Mouse (Mus musculus): ENCODE results near the gene Col28a1. TPM values are rescaled to one million over a fixed set of nuclear protein-coding genes. Genes with fewer than 3 reads are reported as not detected.

The Col28a1 gene
- polyA plus RNA-seq, 1 experiment, result 0.12 TPM

GRCm38 (mm10) chr6:8188599-8189233 is 3.7 kb downstream of the Col28a1 start:
- H3K36me3 ChIP-seq (ENCODE audit: control insufficient read depth, insufficient read depth, low read length), result no peaks in the 10 kb centered on the region
- no peak overlapping the region for H3K4me3 ChIP-seq (ENCODE audit: extremely low read depth, insufficient read depth, insufficient read length)
- no peak for TF ChIP-seq POLR2A (IDR thresholded peaks at IDR 0.05; ENCODE audit: low read depth, low read length)
- no peak for TF ChIP-seq CTCF (IDR thresholded peaks at IDR 0.05; ENCODE audit: extremely low read depth, insufficient read depth, insufficient read length, insufficient replicate concordance)
- no peaks in the 10 kb centered on the region for H3K27me3 ChIP-seq (ENCODE audit: control insufficient read depth, insufficient read depth, low read length)
- 87% methylated on average over 3 of the region's 3 CpGs for WGBS
- H3K4me1 ChIP-seq (ENCODE audit: control insufficient read depth, insufficient read depth, insufficient read length), result no peaks in the 10 kb centered on the region
- no peak overlapping the region for H3K27ac ChIP-seq (ENCODE audit: insufficient read depth, low read length)
- DNase-seq (ENCODE audit: low read depth in 1 of 2, low spot score in 2 of 2), result no peak

GRCm38 (mm10) chr6:8178397-8178941 is 13.9 kb downstream of the Col28a1 start:
- Histone ChIP-seq H3K27ac (ENCODE audit: insufficient read depth, low read length) (no peak overlapping the region), H3K36me3 (ENCODE audit: control insufficient read depth, insufficient read depth, low read length) (no peaks in the 10 kb centered on the region), H3K4me1 (ENCODE audit: control insufficient read depth, insufficient read depth, insufficient read length) (no peaks in the 10 kb centered on the region), H3K27me3 (ENCODE audit: control insufficient read depth, insufficient read depth, low read length) (no peaks in the 10 kb centered on the region), H3K4me3 (ENCODE audit: extremely low read depth, insufficient read depth, insufficient read length) (no peak overlapping the region)
- no peak for DNase-seq (ENCODE audit: low read depth in 1 of 2, low spot score in 2 of 2)
- WGBS, result 35% methylated on average over 10 of the region's 10 CpGs
- TF ChIP-seq POLR2A (IDR thresholded peaks at IDR 0.05; ENCODE audit: low read depth, low read length), result no peak
- TF ChIP-seq CTCF (IDR thresholded peaks at IDR 0.05; ENCODE audit: extremely low read depth, insufficient read depth, insufficient read length, insufficient replicate concordance), result no peak

GRCm38 (mm10) chr6:8176116-8176515 is 16.3 kb downstream of the Col28a1 start:
- no peak for DNase-seq (ENCODE audit: low read depth in 1 of 2, low spot score in 2 of 2)

GRCm38 (mm10) chr6:8175346-8175745 is 17.1 kb downstream of the Col28a1 start:
- TF ChIP-seq POLR2A (IDR thresholded peaks at IDR 0.05; ENCODE audit: low read depth, low read length) (no peak), CTCF (IDR thresholded peaks at IDR 0.05; ENCODE audit: extremely low read depth, insufficient read depth, insufficient read length, insufficient replicate concordance) (no peak)
- DNase-seq (ENCODE audit: low read depth in 1 of 2, low spot score in 2 of 2), result no peak
- H3K4me1 ChIP-seq (ENCODE audit: control insufficient read depth, insufficient read depth, insufficient read length), result no peaks in the 10 kb centered on the region
- no peaks in the 10 kb centered on the region for H3K36me3 ChIP-seq (ENCODE audit: control insufficient read depth, insufficient read depth, low read length)
- 91% methylated on average over 7 of the region's 7 CpGs for WGBS
- H3K27ac ChIP-seq (ENCODE audit: insufficient read depth, low read length), result no peak overlapping the region
- H3K27me3 ChIP-seq (ENCODE audit: control insufficient read depth, insufficient read depth, low read length), result no peaks in the 10 kb centered on the region
- no peak overlapping the region for H3K4me3 ChIP-seq (ENCODE audit: extremely low read depth, insufficient read depth, insufficient read length)

More at GRCm38 (mm10) chr6:8176116-8176515, 16.3 kb downstream of the Col28a1 start:
- Histone ChIP-seq H3K4me3 (ENCODE audit: extremely low read depth, insufficient read depth, insufficient read length) (no peak overlapping the region), H3K27ac (ENCODE audit: insufficient read depth, low read length) (no peak overlapping the region), H3K27me3 (ENCODE audit: control insufficient read depth, insufficient read depth, low read length) (no peaks in the 10 kb centered on the region), H3K4me1 (ENCODE audit: control insufficient read depth, insufficient read depth, insufficient read length) (no peaks in the 10 kb centered on the region), H3K36me3 (ENCODE audit: control insufficient read depth, insufficient read depth, low read length) (no peaks in the 10 kb centered on the region)
- WGBS, result 89% methylated on average over 2 of the region's 2 CpGs
- TF ChIP-seq CTCF (IDR thresholded peaks at IDR 0.05; ENCODE audit: extremely low read depth, insufficient read depth, insufficient read length, insufficient replicate concordance) (no peak), POLR2A (IDR thresholded peaks at IDR 0.05; ENCODE audit: low read depth, low read length) (no peak)

- no peaks in the 10 kb centered on the region for H3K36me3 ChIP-seq (ENCODE audit: control insufficient read depth, insufficient read depth, low read length)
- TF ChIP-seq CTCF (IDR thresholded peaks at IDR 0.05; ENCODE audit: extremely low read depth, insufficient read depth, insufficient read length, insufficient replicate concordance) (no peak), POLR2A (IDR thresholded peaks at IDR 0.05; ENCODE audit: low read depth, low read length) (no peak)
These were observed 18.4 kb downstream of the Col28a1 start for GRCm38 (mm10) chr6:8174062-8174461.

GRCm38 (mm10) chr6:8172101-8172500 is 20.3 kb downstream of the Col28a1 start:
- no peak overlapping the region for H3K27ac ChIP-seq (ENCODE audit: insufficient read depth, low read length)

More at GRCm38 (mm10) chr6:8174062-8174461, 18.4 kb downstream of the Col28a1 start:
- H3K4me1 ChIP-seq (ENCODE audit: control insufficient read depth, insufficient read depth, insufficient read length), result no peaks in the 10 kb centered on the region
- H3K4me3 ChIP-seq (ENCODE audit: extremely low read depth, insufficient read depth, insufficient read length), result no peak overlapping the region
- no peak for DNase-seq (ENCODE audit: low read depth in 1 of 2, low spot score in 2 of 2)
- no peaks in the 10 kb centered on the region for H3K27me3 ChIP-seq (ENCODE audit: control insufficient read depth, insufficient read depth, low read length)
- no peak overlapping the region for H3K27ac ChIP-seq (ENCODE audit: insufficient read depth, low read length)
- 55% methylated on average over 2 of the region's 2 CpGs for WGBS

GRCm38 (mm10) chr6:8164741-8165140 is 27.7 kb downstream of the Col28a1 start:
- WGBS, result 72% methylated on average over 1 of the region's 1 CpGs
- no peaks in the 10 kb centered on the region for H3K27me3 ChIP-seq (ENCODE audit: control insufficient read depth, insufficient read depth, low read length)
- no peaks in the 10 kb centered on the region for H3K36me3 ChIP-seq (ENCODE audit: control insufficient read depth, insufficient read depth, low read length)
- H3K4me3 ChIP-seq (ENCODE audit: extremely low read depth, insufficient read depth, insufficient read length), result no peak overlapping the region
- DNase-seq (ENCODE audit: low read depth in 1 of 2, low spot score in 2 of 2), result no peak
- TF ChIP-seq CTCF (IDR thresholded peaks at IDR 0.05; ENCODE audit: extremely low read depth, insufficient read depth, insufficient read length, insufficient replicate concordance) (no peak), POLR2A (IDR thresholded peaks at IDR 0.05; ENCODE audit: low read depth, low read length) (no peak)
- no peaks in the 10 kb centered on the region for H3K4me1 ChIP-seq (ENCODE audit: control insufficient read depth, insufficient read depth, insufficient read length)
- H3K27ac ChIP-seq (ENCODE audit: insufficient read depth, low read length), result no peak overlapping the region

More at GRCm38 (mm10) chr6:8172101-8172500, 20.3 kb downstream of the Col28a1 start:
- Histone ChIP-seq H3K27me3 (ENCODE audit: control insufficient read depth, insufficient read depth, low read length) (no peaks in the 10 kb centered on the region), H3K4me1 (ENCODE audit: control insufficient read depth, insufficient read depth, insufficient read length) (no peaks in the 10 kb centered on the region), H3K4me3 (ENCODE audit: extremely low read depth, insufficient read depth, insufficient read length) (no peak overlapping the region), H3K36me3 (ENCODE audit: control insufficient read depth, insufficient read depth, low read length) (no peaks in the 10 kb centered on the region)
- 84% methylated on average over 1 of the region's 1 CpGs for WGBS
- no peak for DNase-seq (ENCODE audit: low read depth in 1 of 2, low spot score in 2 of 2)
- TF ChIP-seq CTCF (IDR thresholded peaks at IDR 0.05; ENCODE audit: extremely low read depth, insufficient read depth, insufficient read length, insufficient replicate concordance) (no peak), POLR2A (IDR thresholded peaks at IDR 0.05; ENCODE audit: low read depth, low read length) (no peak)
